Mouse (Mus musculus): ENCODE measurements at regions not wholly inside any gene's neighbourhood (a gene's known extent, or its start where the extent isn't known, plus 50 kb on each side); places are given as distances from the start of the nearest gene placed in this dataset.

DNA sequence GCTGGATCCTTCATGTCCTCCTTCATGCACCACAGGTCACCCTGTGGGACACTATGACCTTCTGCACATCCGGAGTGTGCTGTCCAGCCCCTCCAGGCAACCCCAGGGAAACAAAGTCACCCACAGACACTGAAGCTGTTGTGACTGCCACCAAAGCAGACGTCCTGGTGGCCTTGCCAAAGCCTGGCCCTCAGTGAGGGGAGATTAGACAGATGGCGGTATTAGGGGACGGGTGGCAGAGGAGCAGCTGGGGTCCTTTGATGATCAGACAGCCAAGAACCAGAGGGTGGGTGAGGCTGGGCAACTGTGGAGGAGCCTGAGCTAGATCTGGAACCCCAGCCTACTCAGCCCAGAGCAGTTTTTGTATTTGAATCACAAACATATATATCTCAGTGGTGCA is 448.9 kb downstream of the Prss52 start:
- intact Hi-C loops (cut with DNase I), result no loop called here
- H3K27ac ChIP-seq, result no peak overlapping the region
- H3K4me3 ChIP-seq, result no peak overlapping the region
- no peak for DNase-seq
- TF ChIP-seq CTCF (IDR thresholded peaks at IDR 0.05), result no peak

DNA sequence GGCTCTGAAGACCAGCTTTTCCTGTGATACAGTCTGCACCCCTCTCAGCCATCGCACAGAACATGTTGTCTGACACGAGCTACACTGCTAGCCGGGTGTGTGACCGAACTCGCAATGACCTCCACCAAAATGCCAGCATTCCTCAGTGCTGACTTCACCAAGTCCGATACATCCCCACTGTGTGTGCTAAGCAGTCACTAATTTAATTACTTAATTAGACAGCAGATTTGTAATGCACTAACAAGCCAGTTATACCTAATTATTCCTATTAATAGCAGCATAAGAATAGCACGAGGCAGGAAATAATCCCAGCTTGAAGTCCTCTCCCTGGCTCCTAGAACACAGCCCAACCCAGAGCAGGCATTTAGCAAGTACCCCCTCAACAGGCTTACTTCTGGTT is 452.0 kb downstream of the Prss52 start:
- TF ChIP-seq CTCF (IDR thresholded peaks at IDR 0.05), result no peak
- intact Hi-C loops (cut with DNase I), result no loop called here
- Histone ChIP-seq H3K4me3 (no peak overlapping the region), H3K27ac (no peak overlapping the region)
- DNase-seq, result no peak

DNA sequence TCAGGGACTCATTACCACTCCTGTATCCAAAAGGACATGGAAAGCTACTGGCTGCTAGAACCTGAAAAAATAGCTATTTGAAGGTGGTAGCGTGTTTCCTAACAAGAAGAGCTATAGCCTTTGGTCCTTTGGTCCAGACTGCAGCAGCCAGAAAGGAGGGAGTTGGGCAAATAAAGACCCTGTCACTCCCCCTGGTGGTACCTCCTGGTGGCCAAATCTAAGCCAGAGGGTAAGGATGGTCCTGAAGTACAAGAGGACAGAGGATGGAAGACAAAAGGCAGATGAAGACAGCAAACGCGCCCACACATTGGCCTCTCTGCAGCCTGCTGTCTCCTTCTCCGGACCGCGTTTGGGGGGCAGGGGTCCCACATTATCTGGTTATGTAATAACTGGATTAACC is 453.4 kb downstream of the Prss52 start:
- DNase-seq, result no peak
- no peak for TF ChIP-seq CTCF (IDR thresholded peaks at IDR 0.05)
- no peak overlapping the region for H3K27ac ChIP-seq
- intact Hi-C loops (cut with DNase I), result no loop called here
- no peak overlapping the region for H3K4me3 ChIP-seq

DNA sequence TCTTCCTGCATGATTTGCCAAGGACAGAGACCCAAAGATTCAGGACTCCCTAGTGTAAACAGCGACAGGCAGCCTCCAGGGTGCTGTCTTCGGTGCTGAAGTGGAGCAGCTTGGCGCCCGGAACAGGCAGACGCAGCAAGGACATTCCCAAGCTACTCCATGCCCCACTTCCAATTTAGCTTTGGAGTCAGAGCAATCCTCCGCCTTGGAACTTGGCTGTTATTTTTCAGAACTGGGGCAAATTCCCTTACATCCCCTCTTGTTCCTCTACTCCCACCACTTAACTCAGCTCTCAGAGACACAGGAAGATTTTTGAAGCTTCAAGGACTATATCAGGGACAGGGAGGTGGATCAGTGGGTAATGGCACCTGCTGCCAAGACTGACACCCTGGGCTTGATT is 464.6 kb downstream of the Prss52 start:
- TF ChIP-seq CTCF (IDR thresholded peaks at IDR 0.05), result no peak
- no peak overlapping the region for H3K27ac ChIP-seq
- intact Hi-C loops (cut with DNase I), result no loop called here
- no peak overlapping the region for H3K4me3 ChIP-seq
- no peak for DNase-seq

DNA sequence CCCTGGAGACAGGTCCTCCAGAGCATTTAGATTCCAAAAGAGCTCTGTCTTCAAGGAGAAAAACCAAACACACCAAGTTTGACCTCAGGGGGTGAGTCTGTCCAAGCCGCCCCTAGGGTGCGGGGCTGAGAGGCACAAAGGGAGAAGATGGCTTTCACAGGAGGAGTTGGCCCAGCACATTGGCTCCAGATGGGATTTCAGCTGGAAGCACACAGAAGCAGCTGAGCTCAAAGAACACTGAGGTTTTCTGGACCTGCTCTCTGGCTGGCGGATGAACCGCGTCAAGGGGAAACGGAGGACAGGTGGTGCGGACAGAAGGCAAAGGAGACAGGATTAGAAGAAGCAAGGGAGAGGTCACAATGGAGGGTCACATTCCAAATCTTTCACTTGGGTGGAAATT is 466.9 kb downstream of the Prss52 start:
- no peak overlapping the region for H3K27ac ChIP-seq
- H3K4me3 ChIP-seq, result no peak overlapping the region
- intact Hi-C loops (cut with DNase I), result no loop called here
- TF ChIP-seq CTCF (IDR thresholded peaks at IDR 0.05), result no peak
- DNase-seq, result no peak

DNA sequence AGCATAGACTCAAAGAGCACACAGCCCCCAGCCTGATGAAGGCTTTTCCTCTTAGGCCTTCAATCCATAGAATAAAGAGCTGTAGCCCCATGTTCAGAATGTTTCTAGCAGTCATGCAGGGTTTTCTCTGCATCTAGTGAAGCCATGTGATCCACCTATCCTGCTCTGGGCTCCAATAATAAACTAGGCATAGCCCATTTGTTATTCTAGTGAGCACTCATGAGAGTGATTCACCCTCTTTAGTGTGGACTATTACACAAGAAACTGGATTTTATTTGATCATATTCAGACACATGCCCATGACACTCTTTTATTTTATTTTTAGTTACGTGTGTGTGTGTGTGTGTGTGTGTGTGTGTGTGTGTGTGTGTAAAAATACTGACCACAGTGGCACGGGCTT is 468.7 kb downstream of the Prss52 start:
- intact Hi-C loops (cut with DNase I), result no loop called here
- Histone ChIP-seq H3K4me3 (no peak overlapping the region), H3K27ac (no peak overlapping the region)
- no peak for TF ChIP-seq CTCF (IDR thresholded peaks at IDR 0.05)
- DNase-seq, result no peak

DNA sequence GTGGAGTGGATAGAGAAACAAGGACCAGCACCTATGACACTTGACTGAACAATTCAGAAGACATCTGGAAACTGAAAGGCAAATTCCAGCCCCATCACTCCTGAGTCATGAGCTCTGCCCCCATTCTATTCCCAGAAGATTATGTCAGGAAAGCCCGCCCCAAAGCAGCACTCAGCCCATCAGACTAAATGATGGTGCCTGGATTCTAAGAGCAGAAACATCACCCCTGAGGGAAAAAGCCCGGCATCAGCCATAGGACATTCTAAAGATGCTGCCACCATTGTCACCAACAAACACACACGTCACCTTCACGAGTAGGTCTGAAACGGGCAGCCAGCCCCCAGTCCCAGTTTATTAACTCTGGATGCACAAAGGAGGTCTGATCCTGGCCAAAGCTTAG is 469.7 kb downstream of the Prss52 start:
- intact Hi-C loops (cut with DNase I), result no loop called here
- no peak for TF ChIP-seq CTCF (IDR thresholded peaks at IDR 0.05)
- DNase-seq, result no peak
- Histone ChIP-seq H3K4me3 (no peak overlapping the region), H3K27ac (no peak overlapping the region)

DNA sequence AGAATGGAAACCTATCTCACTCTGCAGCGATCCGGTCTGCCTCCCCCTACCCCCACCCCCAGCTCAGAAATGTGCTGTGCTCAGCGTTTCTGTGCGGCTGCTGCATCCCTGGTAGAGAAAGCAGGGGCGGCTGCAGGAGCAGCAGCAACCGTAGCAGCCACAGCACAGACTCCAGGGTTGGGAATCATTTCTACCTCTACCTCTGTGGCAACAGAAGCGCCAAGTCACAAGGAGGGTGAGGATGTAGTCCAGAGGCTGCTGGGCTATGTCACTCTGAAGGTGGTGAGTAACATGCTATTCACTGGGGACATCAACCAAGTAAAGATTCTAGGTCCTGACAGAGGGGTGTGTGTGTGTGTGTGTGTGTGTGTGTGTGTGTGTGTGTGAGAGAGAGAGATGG is 470.2 kb downstream of the Prss52 start:
- intact Hi-C loops (cut with DNase I), result no loop called here
- no peak for TF ChIP-seq CTCF (IDR thresholded peaks at IDR 0.05)
- no peak overlapping the region for H3K27ac ChIP-seq
- no peak overlapping the region for H3K4me3 ChIP-seq
- DNase-seq, result no peak

DNA sequence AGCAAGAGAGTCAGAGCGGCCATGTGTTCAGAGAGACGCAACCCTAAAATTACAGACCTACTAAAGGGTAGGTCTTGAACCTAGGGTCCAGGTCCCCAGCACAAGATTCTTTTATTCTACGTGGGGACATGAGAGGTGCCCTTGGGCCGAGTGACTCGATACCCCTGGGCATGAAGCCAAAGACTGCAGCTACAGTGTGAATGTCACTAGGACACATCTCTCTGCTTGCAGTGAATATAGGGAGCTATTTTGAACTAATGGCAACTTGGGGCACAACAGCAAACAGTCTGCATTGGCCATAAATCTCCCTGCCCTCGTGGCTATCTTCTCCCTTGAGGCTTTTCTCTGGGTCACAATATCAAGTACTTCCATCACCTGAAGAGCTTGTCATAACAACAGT is 470.7 kb downstream of the Prss52 start:
- no peak for DNase-seq
- intact Hi-C loops (cut with DNase I), result no loop called here
- TF ChIP-seq CTCF (IDR thresholded peaks at IDR 0.05), result no peak
- Histone ChIP-seq H3K4me3 (no peak overlapping the region), H3K27ac (no peak overlapping the region)

DNA sequence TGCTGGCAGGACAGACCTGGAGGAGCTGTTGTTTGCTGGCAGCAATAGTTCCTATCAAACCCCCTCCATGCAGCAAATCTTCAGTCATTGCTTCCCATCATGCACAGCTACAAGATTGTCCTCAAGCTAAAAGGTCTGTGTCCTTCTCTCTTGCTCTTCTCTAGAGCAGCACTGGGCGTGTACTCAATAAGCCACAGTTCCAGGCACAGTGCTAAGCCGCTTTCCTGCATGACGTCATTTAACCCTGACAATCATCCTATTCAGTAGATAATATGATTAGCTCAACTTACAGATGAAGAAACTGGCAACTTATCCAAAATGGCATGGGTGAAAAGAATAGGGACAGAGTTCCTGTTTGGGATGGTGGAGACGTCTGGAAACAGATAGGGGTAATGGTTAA is 471.9 kb downstream of the Prss52 start:
- TF ChIP-seq CTCF (IDR thresholded peaks at IDR 0.05), result no peak
- Histone ChIP-seq H3K27ac (no peak overlapping the region), H3K4me3 (no peak overlapping the region)
- no peak for DNase-seq
- intact Hi-C loops (cut with DNase I), result no loop called here

DNA sequence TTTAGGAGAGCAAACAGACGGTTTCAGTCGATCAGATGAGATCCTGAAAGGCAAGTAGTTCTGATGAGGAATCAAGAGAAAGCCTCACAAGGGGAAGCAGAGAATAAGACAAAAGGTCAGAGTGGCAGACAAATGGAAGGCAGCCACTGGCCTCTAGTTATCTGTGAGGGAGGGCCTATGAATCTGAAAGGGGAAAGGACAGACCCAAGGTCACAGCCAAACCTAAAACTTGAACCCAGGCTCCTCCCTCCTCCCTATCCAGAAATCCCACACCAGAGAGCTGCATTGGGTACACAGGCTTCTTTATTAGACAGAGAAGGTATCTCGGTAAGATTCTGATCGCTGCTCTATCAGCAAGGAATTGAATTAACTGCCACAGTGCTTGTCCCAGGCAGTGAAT is 476.0 kb downstream of the Prss52 start:
- Histone ChIP-seq H3K4me3 (no peak overlapping the region), H3K27ac (no peak overlapping the region)
- no peak for DNase-seq
- TF ChIP-seq CTCF (IDR thresholded peaks at IDR 0.05), result no peak
- intact Hi-C loops (cut with DNase I), result no loop called here

DNA sequence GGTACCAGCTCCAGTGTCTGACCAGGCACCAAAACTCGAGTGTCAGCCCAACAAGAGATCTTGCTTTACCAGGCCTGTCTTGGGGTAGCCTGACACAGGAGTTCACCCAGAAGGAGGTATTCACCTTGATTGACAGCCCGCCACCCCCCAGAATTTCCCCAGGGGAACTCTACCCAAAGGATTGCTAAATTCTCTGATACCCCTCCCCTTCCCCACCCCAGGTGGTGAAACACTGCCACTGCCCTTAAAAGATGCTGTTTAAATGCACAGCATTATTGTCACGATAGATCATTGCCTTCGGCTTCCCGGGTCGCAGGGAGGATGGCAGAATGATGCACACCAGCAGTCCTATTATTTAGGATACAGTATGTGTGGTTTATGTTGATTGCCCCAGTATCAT is 476.8 kb downstream of the Prss52 start:
- no peak for DNase-seq
- H3K4me3 ChIP-seq, result no peak overlapping the region
- H3K27ac ChIP-seq, result no peak overlapping the region
- intact Hi-C loops (cut with DNase I), result no loop called here
- TF ChIP-seq CTCF (IDR thresholded peaks at IDR 0.05), result no peak

DNA sequence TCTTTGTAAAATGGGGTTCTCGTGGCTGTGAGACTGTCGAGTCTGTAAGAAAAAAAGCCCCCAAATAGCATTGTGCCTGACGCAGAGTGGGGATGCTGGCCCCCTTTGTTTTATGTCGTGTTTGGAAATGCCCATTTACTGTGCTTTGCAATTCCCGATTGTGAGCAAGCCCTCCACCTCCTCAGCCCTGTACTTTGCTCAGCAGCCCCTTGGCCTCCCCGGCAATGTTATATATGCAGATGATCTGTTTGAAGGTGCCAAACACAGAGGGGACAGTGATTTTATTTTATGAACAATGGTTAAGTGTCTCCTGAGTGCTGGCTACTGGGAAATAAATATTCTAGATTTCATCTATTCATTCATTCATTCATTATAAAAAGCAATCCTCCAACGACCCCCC is 477.6 kb downstream of the Prss52 start:
- H3K27ac ChIP-seq, result no peak overlapping the region
- intact Hi-C loops (cut with DNase I), result no loop called here
- H3K4me3 ChIP-seq, result no peak overlapping the region
- DNase-seq, result no peak
- TF ChIP-seq CTCF (IDR thresholded peaks at IDR 0.05), result no peak

DNA sequence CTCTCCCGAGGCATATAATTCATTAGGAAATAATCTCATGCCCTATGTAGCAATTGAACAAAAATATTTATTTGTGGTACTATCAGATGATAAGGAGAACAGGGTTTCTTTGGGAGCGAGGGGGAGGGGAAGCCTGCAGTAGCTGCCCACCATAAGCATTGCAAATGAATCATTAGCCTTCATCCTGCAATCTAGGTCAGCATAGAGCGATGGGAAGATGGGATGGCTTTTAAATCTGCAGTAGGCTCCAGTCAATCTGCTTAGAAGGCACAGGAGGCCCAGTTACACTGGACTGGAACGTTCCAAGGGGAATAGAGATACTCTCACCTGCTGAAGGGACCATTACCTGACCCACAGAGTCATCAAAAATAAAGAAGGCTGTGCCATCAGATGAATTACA is 478.7 kb downstream of the Prss52 start:
- intact Hi-C loops (cut with DNase I), result no loop called here
- TF ChIP-seq CTCF (IDR thresholded peaks at IDR 0.05), result no peak
- H3K4me3 ChIP-seq, result no peak overlapping the region
- no peak overlapping the region for H3K27ac ChIP-seq
- DNase-seq, result no peak

DNA sequence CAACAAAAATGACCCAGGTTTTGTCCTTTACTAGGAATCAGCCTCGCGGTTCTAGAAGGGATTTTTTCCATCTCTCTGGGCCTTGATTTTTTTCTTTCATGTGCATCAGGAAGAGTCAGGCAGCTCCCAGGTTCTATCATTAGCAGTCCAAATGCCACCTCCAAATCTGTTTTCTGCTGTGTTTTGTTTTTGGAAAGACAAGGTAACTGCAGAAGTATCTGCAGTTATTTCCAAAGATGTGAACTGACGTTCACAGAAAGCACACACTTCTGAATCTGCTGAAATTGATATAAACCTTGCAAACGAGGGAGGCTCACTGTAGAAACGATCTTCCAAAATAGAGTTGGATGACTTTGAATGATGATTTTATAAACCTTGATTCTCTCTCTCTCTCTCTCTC is 480.1 kb downstream of the Prss52 start:
- no peak overlapping the region for H3K27ac ChIP-seq
- intact Hi-C loops (cut with DNase I), result no loop called here
- no peak overlapping the region for H3K4me3 ChIP-seq
- TF ChIP-seq CTCF (IDR thresholded peaks at IDR 0.05), result no peak
- DNase-seq, result no peak

All from gastrocnemius, adult 2 months (tissue).